Mouse (Mus musculus) cerebellum, postnatal 4 days (tissue): ENCODE data around the gene Olfr1166.
"Not testable (repeated sequence)": the region's sequence is repeated elsewhere in the genome, so short reads cannot be mapped to it uniquely, and the experiment has no call there.

Experiments used
- DNase-seq, 2 experiments: peaks; one replicate each; pipeline ENCODE4 v3.0.0; 2022; ENCODE audit warnings: low spot score in 2 of 2, mixed read lengths in 1 of 2

Gene Olfr1166

GRCm38 (mm10) chr2:88128172-88128571 lies at the start of gene Olfr1166:
TSS of gene Olfr1166 (minus strand) at chr2:88128272.
- DNase-seq: no peak

- DNase-seq: not testable (repeated sequence)
Observed at GRCm38 (mm10) chr2:88155093-88155492, 27.0 kb upstream of the Olfr1166 start, which contains the start of gene Olfr1167. TSS of gene Olfr1167 (minus strand) at chr2:88155193.

DNA sequence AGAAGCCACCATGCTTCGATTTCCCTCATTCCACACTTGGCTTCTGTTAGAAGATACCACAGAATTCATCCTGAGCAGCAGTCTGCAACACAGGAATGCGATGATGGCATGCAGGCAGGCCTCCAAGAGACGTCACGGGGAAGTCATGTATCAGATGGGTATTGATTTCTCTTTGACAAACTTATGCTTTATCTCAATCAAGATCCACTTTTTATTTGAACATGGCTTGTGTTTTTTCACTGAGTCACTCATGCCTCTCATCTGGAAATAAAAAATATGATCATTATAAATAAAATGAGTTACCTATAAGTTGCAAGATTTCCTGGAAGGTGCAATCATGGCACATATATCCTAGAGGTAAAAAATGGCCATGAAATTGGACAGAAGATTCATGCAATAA lies 34.2 kb downstream of the Olfr1166 start, which contains the start of gene Olfr1164:
Gene Olfr1164 (minus strand): TSS at position 101 of the 400 bp plus-strand sequence.
- no peak for DNase-seq
